Mouse (Mus musculus): ENCODE measurements around the gene Des. TPM values are rescaled to one million over a fixed set of nuclear protein-coding genes. Genes with fewer than 3 reads are reported as not detected.

Gene Des
- polyA plus RNA-seq, 1 experiment: 185 TPM

GRCm38 (mm10) chr1:75319166-75319565, 41.0 kb upstream of the Des start:
- DNase-seq: no peak
- no peak for TF ChIP-seq CTCF (IDR thresholded peaks at IDR 0.05; ENCODE audit: insufficient read depth, low read length)
- TF ChIP-seq POLR2A (IDR thresholded peaks at IDR 0.05; ENCODE audit: borderline replicate concordance, extremely low read depth, low read depth, low read length): no peak
- Histone ChIP-seq H3K4me3 (replicated peaks; ENCODE audit: extremely low read depth, low read depth, low read length) (no peak overlapping the region), H3K4me1 (ENCODE audit: control insufficient read depth, insufficient read depth, low read length) (peaks cover 3% of the 10 kb centered on the region; the same call in 1 of the 2 replicates)
- 78% methylated on average over 10 of the region's 10 CpGs for WGBS

DNA sequence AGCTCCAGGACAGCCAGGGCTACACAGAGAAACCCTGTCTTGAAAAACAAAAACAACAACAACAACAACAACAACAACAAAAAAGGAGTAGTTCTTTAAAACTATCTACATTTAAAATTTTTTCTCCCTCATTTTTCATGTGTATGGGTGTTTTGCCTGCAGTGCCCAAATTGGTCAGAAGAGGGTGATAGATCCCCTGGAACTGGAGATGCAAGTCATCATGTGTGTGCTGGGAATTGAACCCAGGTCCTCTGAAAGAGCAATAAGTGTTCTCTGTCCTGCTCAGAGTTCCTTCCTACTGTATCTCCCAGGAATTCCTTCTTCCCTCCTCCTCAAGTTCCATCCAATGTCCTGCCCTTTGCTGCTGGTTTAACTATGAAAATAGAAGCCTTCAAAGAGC, 32.7 kb upstream of the Des start:
- no peak overlapping the region for H3K4me3 ChIP-seq (replicated peaks; ENCODE audit: extremely low read depth, low read depth, low read length)
- DNase-seq: no peak
- TF ChIP-seq CTCF (IDR thresholded peaks at IDR 0.05; ENCODE audit: insufficient read depth, low read length) (no peak), POLR2A (IDR thresholded peaks at IDR 0.05; ENCODE audit: borderline replicate concordance, extremely low read depth, low read depth, low read length) (no peak)
- H3K4me1 ChIP-seq (ENCODE audit: control insufficient read depth, insufficient read depth, low read length): no peaks in the 10 kb centered on the region

GRCm38 (mm10) chr1:75331271-75331670, 28.9 kb upstream of the Des start:
- Histone ChIP-seq H3K4me3 (replicated peaks; ENCODE audit: extremely low read depth, low read depth, low read length) (no peak overlapping the region), H3K4me1 (ENCODE audit: control insufficient read depth, insufficient read depth, low read length) (no peaks in the 10 kb centered on the region)
- no peak for TF ChIP-seq POLR2A (IDR thresholded peaks at IDR 0.05; ENCODE audit: borderline replicate concordance, extremely low read depth, low read depth, low read length)
- no peak for TF ChIP-seq CTCF (IDR thresholded peaks at IDR 0.05; ENCODE audit: insufficient read depth, low read length)
- DNase-seq: no peak
- WGBS: 69% methylated on average over 1 of the region's 1 CpGs

DNA sequence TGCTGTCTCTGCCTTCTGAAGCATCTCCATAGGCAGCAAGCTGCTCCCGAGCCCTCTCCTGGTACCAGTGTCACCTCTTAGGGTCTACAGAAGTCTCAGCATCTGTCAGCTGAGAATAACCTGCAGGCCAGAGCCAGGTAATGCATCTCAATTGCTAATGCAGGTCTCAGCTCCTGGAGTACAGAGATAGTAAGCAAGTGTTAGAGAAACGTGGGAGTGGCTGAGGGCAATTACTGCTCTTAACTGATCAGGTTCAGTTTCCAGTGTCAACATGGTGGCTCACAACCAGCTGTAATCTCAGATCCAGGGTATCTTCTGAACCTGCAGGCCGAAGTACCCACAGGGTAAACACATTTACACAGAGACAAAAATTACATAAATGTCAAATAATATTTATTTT, 23.7 kb upstream of the Des start:
- DNase-seq: no peak
- no peaks in the 10 kb centered on the region for H3K4me1 ChIP-seq (ENCODE audit: control insufficient read depth, insufficient read depth, low read length)
- 63% methylated on average over 3 of the region's 3 CpGs for WGBS

GRCm38 (mm10) chr1:75337097-75337496, 23.0 kb upstream of the Des start:
- DNase-seq: no peak
- no peaks in the 10 kb centered on the region for H3K4me1 ChIP-seq (ENCODE audit: control insufficient read depth, insufficient read depth, low read length)
- no peak for TF ChIP-seq CTCF (IDR thresholded peaks at IDR 0.05; ENCODE audit: insufficient read depth, low read length)
- TF ChIP-seq POLR2A (IDR thresholded peaks at IDR 0.05; ENCODE audit: borderline replicate concordance, extremely low read depth, low read depth, low read length): no peak
- H3K4me3 ChIP-seq (replicated peaks; ENCODE audit: extremely low read depth, low read depth, low read length): no peak overlapping the region
- 52% methylated on average over 9 of the region's 9 CpGs for WGBS

More for the DNA sequence above, 23.7 kb upstream of the Des start:
- H3K4me3 ChIP-seq (replicated peaks; ENCODE audit: extremely low read depth, low read depth, low read length): no peak overlapping the region
- TF ChIP-seq CTCF (IDR thresholded peaks at IDR 0.05; ENCODE audit: insufficient read depth, low read length) (no peak), POLR2A (IDR thresholded peaks at IDR 0.05; ENCODE audit: borderline replicate concordance, extremely low read depth, low read depth, low read length) (no peak)

- no peak overlapping the region for H3K4me3 ChIP-seq (replicated peaks; ENCODE audit: extremely low read depth, low read depth, low read length)
- DNase-seq: no peak
- H3K4me1 ChIP-seq (ENCODE audit: control insufficient read depth, insufficient read depth, low read length): no peaks in the 10 kb centered on the region
- TF ChIP-seq POLR2A (IDR thresholded peaks at IDR 0.05; ENCODE audit: borderline replicate concordance, extremely low read depth, low read depth, low read length) (no peak), CTCF (IDR thresholded peaks at IDR 0.05; ENCODE audit: insufficient read depth, low read length) (no peak)
- WGBS: 17% methylated on average over 11 of the region's 11 CpGs
Measured at GRCm38 (mm10) chr1:75338091-75338694, 21.9 kb upstream of the Des start.

GRCm38 (mm10) chr1:75339337-75339736, 20.8 kb upstream of the Des start:
- no peak for DNase-seq
- 65% methylated on average over 9 of the region's 9 CpGs for WGBS
- no peak overlapping the region for H3K4me3 ChIP-seq (replicated peaks; ENCODE audit: extremely low read depth, low read depth, low read length)
- no peaks in the 10 kb centered on the region for H3K4me1 ChIP-seq (ENCODE audit: control insufficient read depth, insufficient read depth, low read length)
- no peak for TF ChIP-seq POLR2A (IDR thresholded peaks at IDR 0.05; ENCODE audit: borderline replicate concordance, extremely low read depth, low read depth, low read length)
- no peak for TF ChIP-seq CTCF (IDR thresholded peaks at IDR 0.05; ENCODE audit: insufficient read depth, low read length)

GRCm38 (mm10) chr1:75340519-75340918, 19.6 kb upstream of the Des start:
- WGBS: 78% methylated on average over 2 of the region's 2 CpGs
- no peak overlapping the region for H3K4me3 ChIP-seq (replicated peaks; ENCODE audit: extremely low read depth, low read depth, low read length)
- TF ChIP-seq POLR2A (IDR thresholded peaks at IDR 0.05; ENCODE audit: borderline replicate concordance, extremely low read depth, low read depth, low read length) (no peak), CTCF (IDR thresholded peaks at IDR 0.05; ENCODE audit: insufficient read depth, low read length) (no peak)
- no peaks in the 10 kb centered on the region for H3K4me1 ChIP-seq (ENCODE audit: control insufficient read depth, insufficient read depth, low read length)
- no peak for DNase-seq

- H3K4me3 ChIP-seq (replicated peaks; ENCODE audit: extremely low read depth, low read depth, low read length): no peak overlapping the region
- no peaks in the 10 kb centered on the region for H3K4me1 ChIP-seq (ENCODE audit: control insufficient read depth, insufficient read depth, low read length)
- WGBS: under 1% methylated on average over 8 of the region's 8 CpGs
- TF ChIP-seq POLR2A (IDR thresholded peaks at IDR 0.05; ENCODE audit: borderline replicate concordance, extremely low read depth, low read depth, low read length) (no peak), CTCF (IDR thresholded peaks at IDR 0.05; ENCODE audit: insufficient read depth, low read length) (peak; percentile 95)
- peak; percentile 36 for DNase-seq
Measured at GRCm38 (mm10) chr1:75342874-75343416, 17.2 kb upstream of the Des start.
